Mouse (Mus musculus): ENCODE measurements around the gene Gm13271. TPM values are rescaled to one million over a fixed set of nuclear protein-coding genes. Genes with fewer than 3 reads are reported as not detected.
A peak's percentile ranks its signal among the peaks of the same experiment; 100 is the strongest.
"Not testable (repeated sequence)": the region's sequence is repeated elsewhere in the genome, so short reads cannot be mapped to it uniquely, and the experiment has no call there.

Gene Gm13271
- polyA plus RNA-seq, 1 experiment, result not detected

- Histone ChIP-seq H3K4me3 (ENCODE audit: insufficient read depth, low read length) (no peak overlapping the region), H3K4me1 (ENCODE audit: control insufficient read depth, insufficient read depth, low read length) (no peaks in the 10 kb centered on the region), H3K27ac (ENCODE audit: insufficient read depth, low read length) (no peak overlapping the region)
- 0 out of 2 replicates have a peak, but pooled peaks have one; percentile 26 for TF ChIP-seq CTCF (IDR thresholded peaks at IDR 0.05; ENCODE audit: borderline replicate concordance, insufficient read depth, low read length)
- no peak for TF ChIP-seq POLR2A (IDR thresholded peaks at IDR 0.05; ENCODE audit: low read depth, low read length)
Measured at GRCm38 (mm10) chr4:88727324-88727723, 27.3 kb upstream of the Gm13271 start.

- H3K27ac ChIP-seq (ENCODE audit: insufficient read depth, low read length), result no peak overlapping the region
- no peak overlapping the region for H3K4me3 ChIP-seq (ENCODE audit: insufficient read depth, low read length)
- H3K4me1 ChIP-seq (ENCODE audit: control insufficient read depth, insufficient read depth, low read length), result no peaks in the 10 kb centered on the region
- TF ChIP-seq POLR2A (IDR thresholded peaks at IDR 0.05; ENCODE audit: low read depth, low read length) (no peak), CTCF (IDR thresholded peaks at IDR 0.05; ENCODE audit: borderline replicate concordance, insufficient read depth, low read length) (peak; percentile 62; the same call in 1 of the 2 replicates)
Measured at GRCm38 (mm10) chr4:88738480-88738879, 16.2 kb upstream of the Gm13271 start.

GRCm38 (mm10) chr4:88739036-88739435 lies 15.6 kb upstream of the Gm13271 start:
- no peak overlapping the region for H3K27ac ChIP-seq (ENCODE audit: insufficient read depth, low read length)
- no peak for TF ChIP-seq POLR2A (IDR thresholded peaks at IDR 0.05; ENCODE audit: low read depth, low read length)
- TF ChIP-seq CTCF (IDR thresholded peaks at IDR 0.05; ENCODE audit: borderline replicate concordance, insufficient read depth, low read length), result no peak
- H3K4me3 ChIP-seq (ENCODE audit: insufficient read depth, low read length), result no peak overlapping the region
- no peaks in the 10 kb centered on the region for H3K4me1 ChIP-seq (ENCODE audit: control insufficient read depth, insufficient read depth, low read length)

GRCm38 (mm10) chr4:88741426-88741825 lies 13.2 kb upstream of the Gm13271 start:
- TF ChIP-seq POLR2A (IDR thresholded peaks at IDR 0.05; ENCODE audit: low read depth, low read length) (no peak), CTCF (IDR thresholded peaks at IDR 0.05; ENCODE audit: borderline replicate concordance, insufficient read depth, low read length) (no peak)
- no peak overlapping the region for H3K4me3 ChIP-seq (ENCODE audit: insufficient read depth, low read length)
- no peaks in the 10 kb centered on the region for H3K4me1 ChIP-seq (ENCODE audit: control insufficient read depth, insufficient read depth, low read length)
- no peak overlapping the region for H3K27ac ChIP-seq (ENCODE audit: insufficient read depth, low read length)

- H3K4me1 ChIP-seq (ENCODE audit: control insufficient read depth, insufficient read depth, low read length), result no peaks in the 10 kb centered on the region
- TF ChIP-seq CTCF (IDR thresholded peaks at IDR 0.05; ENCODE audit: borderline replicate concordance, insufficient read depth, low read length) (no peak), POLR2A (IDR thresholded peaks at IDR 0.05; ENCODE audit: low read depth, low read length) (no peak)
- H3K4me3 ChIP-seq (ENCODE audit: insufficient read depth, low read length), result no peak overlapping the region
- no peak overlapping the region for H3K27ac ChIP-seq (ENCODE audit: insufficient read depth, low read length)
Measured at GRCm38 (mm10) chr4:88742771-88743371, 11.8 kb upstream of the Gm13271 start.

GRCm38 (mm10) chr4:88744207-88744606 lies 10.5 kb upstream of the Gm13271 start:
- TF ChIP-seq POLR2A (IDR thresholded peaks at IDR 0.05; ENCODE audit: low read depth, low read length), result no peak
- no peak for TF ChIP-seq CTCF (IDR thresholded peaks at IDR 0.05; ENCODE audit: borderline replicate concordance, insufficient read depth, low read length)
- no peak overlapping the region for H3K4me3 ChIP-seq (ENCODE audit: insufficient read depth, low read length)
- H3K27ac ChIP-seq (ENCODE audit: insufficient read depth, low read length), result no peak overlapping the region
- no peaks in the 10 kb centered on the region for H3K4me1 ChIP-seq (ENCODE audit: control insufficient read depth, insufficient read depth, low read length)

GRCm38 (mm10) chr4:88749926-88750325 lies 4.7 kb upstream of the Gm13271 start:
- TF ChIP-seq CTCF (IDR thresholded peaks at IDR 0.05; ENCODE audit: borderline replicate concordance, insufficient read depth, low read length), result no peak
- TF ChIP-seq POLR2A (IDR thresholded peaks at IDR 0.05; ENCODE audit: low read depth, low read length), result no peak
- Histone ChIP-seq H3K4me3 (ENCODE audit: insufficient read depth, low read length) (no peak overlapping the region), H3K27ac (ENCODE audit: insufficient read depth, low read length) (no peak overlapping the region), H3K4me1 (ENCODE audit: control insufficient read depth, insufficient read depth, low read length) (no peaks in the 10 kb centered on the region)

- Histone ChIP-seq H3K27ac (ENCODE audit: insufficient read depth, low read length) (peak overlapping the region; percentile 99), H3K4me3 (ENCODE audit: insufficient read depth, low read length) (peak overlapping the region; percentile 59)
- H3K4me1 ChIP-seq (ENCODE audit: control insufficient read depth, insufficient read depth, low read length), result not testable (repeated sequence)
- TF ChIP-seq POLR2A (IDR thresholded peaks at IDR 0.05; ENCODE audit: low read depth, low read length), result peak; percentile 67
Measured at GRCm38 (mm10) chr4:88756581-88757513, 2.2 kb downstream of the Gm13271 start.

GRCm38 (mm10) chr4:88757628-88758031 lies 3.0 kb downstream of the Gm13271 start:
- peak; percentile 79 for TF ChIP-seq POLR2A (IDR thresholded peaks at IDR 0.05; ENCODE audit: low read depth, low read length)
- TF ChIP-seq CTCF (IDR thresholded peaks at IDR 0.05; ENCODE audit: borderline replicate concordance, insufficient read depth, low read length), result peak; percentile 68
- Histone ChIP-seq H3K27ac (ENCODE audit: insufficient read depth, low read length) (0 out of 2 replicates have a peak overlapping the region, but pooled peaks have one; percentile 99), H3K4me3 (ENCODE audit: insufficient read depth, low read length) (peak overlapping the region; percentile 59; the same call in 1 of the 2 replicates)

GRCm38 (mm10) chr4:88758751-88759150 lies 4.1 kb downstream of the Gm13271 start:
- not testable (repeated sequence) for H3K4me3 ChIP-seq (ENCODE audit: insufficient read depth, low read length); H3K4me1 ChIP-seq (ENCODE audit: control insufficient read depth, insufficient read depth, low read length); H3K27ac ChIP-seq (ENCODE audit: insufficient read depth, low read length)

More at GRCm38 (mm10) chr4:88757628-88758031, 3.0 kb downstream of the Gm13271 start:
- H3K4me1 ChIP-seq (ENCODE audit: control insufficient read depth, insufficient read depth, low read length), result not testable (repeated sequence)

All from embryonic fibroblast, embryonic 13.5 days (primary cell).